Mouse (Mus musculus): ENCODE measurements around the gene Pawr. TPM values are rescaled to one million over a fixed set of nuclear protein-coding genes. Genes with fewer than 3 reads are reported as not detected.

The Pawr gene
- total and polyA plus RNA-seq, 2 experiments from 2014 or later, result 3.0 to 5.0 TPM

DNA sequence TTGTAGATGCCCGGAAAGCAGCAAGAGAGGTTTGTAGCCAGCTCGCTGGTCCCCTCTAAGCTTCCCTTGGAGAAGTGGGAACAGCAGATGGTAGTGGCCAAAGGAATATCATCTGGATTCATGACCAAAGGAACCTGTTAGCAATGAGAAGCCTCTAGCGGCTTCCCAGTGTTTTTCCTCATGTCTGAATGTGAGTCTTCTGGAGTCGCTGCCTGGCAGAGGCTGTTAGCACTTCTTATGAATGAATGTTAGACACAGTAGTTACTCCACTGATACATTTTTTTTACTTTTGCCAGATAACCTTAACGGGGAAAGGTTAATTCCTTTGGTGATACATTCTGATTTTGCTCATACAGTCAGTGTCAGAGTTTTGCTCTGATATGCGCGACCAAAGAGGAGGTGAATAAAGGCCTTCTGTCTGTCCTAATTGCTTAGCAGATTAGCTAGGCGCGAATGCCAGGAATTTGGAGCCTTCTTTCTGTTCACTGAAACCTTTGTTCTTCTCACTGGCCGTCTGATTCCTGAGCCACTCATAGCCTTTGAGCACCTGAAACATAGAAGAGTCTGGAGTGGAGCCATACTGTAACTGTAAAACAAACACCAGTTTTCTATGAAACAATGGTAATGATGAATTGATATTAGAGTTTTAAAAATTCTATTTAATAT is 22.9 kb downstream of the Pawr start:
- Histone ChIP-seq H3K9me3 (ENCODE audit: low read length) (no peaks in the 10 kb centered on the region), H3K4me3 (ENCODE audit: low read depth, low read length) (no peak overlapping the region), H3K27ac (ENCODE audit: low read depth, low read length) (no peak overlapping the region), H3K4me1 (ENCODE audit: insufficient read depth) (no peaks in the 10 kb centered on the region), H3K36me3 (ENCODE audit: insufficient read depth) (no peaks in the 10 kb centered on the region), H3K9ac (no peak overlapping the region), H3K4me2 (ENCODE audit: low read depth) (no peak overlapping the region), H3K27me3 (ENCODE audit: insufficient read depth, low read length) (no peaks in the 10 kb centered on the region)
- DNase-seq, result peak; percentile 26
- 15% methylated on average over 10 of the region's 10 CpGs for WGBS
- ATAC-seq, result no peak
- TF ChIP-seq CTCF (IDR thresholded peaks at IDR 0.05; ENCODE audit: low read depth), result no peak

DNA sequence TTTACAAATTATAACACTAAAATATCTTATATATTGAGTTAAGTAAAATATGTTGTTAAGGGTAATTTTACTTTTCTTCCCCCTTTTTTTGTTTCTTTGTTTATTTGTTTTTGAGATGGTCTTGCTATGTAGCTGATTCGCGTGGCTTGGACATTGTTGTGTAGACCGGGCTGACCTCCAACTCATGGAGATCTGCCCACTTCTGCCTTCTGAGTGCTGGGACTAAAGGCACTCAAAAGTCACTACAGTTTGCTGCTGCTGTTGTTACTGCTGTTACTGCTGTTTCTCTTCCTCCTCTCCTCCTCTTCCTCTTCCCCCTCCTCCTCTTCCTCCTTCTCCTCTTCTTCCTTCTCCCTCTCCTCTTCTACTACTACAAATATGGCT is 23.5 kb downstream of the Pawr start:
- WGBS, result 46% methylated on average over 3 of the region's 3 CpGs
- Histone ChIP-seq H3K9me3 (ENCODE audit: low read length) (no peaks in the 10 kb centered on the region), H3K4me2 (ENCODE audit: low read depth) (no peak overlapping the region), H3K27ac (ENCODE audit: low read depth, low read length) (no peak overlapping the region), H3K4me3 (ENCODE audit: low read depth, low read length) (no peak overlapping the region), H3K4me1 (ENCODE audit: insufficient read depth) (no peaks in the 10 kb centered on the region), H3K27me3 (ENCODE audit: insufficient read depth, low read length) (no peaks in the 10 kb centered on the region), H3K36me3 (ENCODE audit: insufficient read depth) (no peaks in the 10 kb centered on the region), H3K9ac (no peak overlapping the region)
- DNase-seq, result no peak
- no peak for ATAC-seq
- no peak for TF ChIP-seq CTCF (IDR thresholded peaks at IDR 0.05; ENCODE audit: low read depth)

DNA sequence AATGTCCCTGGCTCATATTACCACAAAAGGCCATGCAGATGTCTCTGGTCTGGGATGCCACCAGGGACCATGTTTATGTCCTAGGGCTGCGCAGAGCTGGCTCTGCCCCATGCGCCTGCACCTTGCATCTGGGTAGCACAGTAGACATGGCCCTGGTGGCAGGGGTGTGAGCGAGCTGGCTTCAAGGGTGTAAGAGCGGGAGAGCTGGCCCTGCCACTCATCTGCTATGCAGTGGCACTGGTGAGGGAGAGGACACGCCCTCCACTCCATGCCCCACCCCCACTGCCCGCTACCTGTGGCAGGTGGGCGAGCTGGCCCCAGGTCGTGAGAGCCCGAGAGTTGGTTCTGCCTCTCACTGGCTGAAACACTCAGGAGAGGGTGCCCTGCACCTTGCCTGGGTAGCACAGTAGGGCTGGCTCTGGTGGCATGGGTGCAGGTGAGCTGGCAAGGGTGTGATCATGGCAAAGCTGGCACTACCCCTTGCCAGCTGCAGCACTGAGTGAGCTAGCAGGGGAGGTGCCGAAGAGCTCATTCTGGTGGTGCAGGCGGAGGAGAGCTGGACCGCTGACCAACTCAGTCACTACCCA is 24.8 kb downstream of the Pawr start:
- DNase-seq (no peak), ATAC-seq (no peak)
- Histone ChIP-seq H3K27me3 (ENCODE audit: insufficient read depth, low read length) (no peaks in the 10 kb centered on the region), H3K9ac (no peak overlapping the region), H3K4me3 (ENCODE audit: low read depth, low read length) (no peak overlapping the region), H3K36me3 (ENCODE audit: insufficient read depth) (no peaks in the 10 kb centered on the region), H3K27ac (ENCODE audit: low read depth, low read length) (no peak overlapping the region), H3K9me3 (ENCODE audit: low read length) (no peaks in the 10 kb centered on the region), H3K4me1 (ENCODE audit: insufficient read depth) (no peaks in the 10 kb centered on the region), H3K4me2 (ENCODE audit: low read depth) (no peak overlapping the region)
- no peak for TF ChIP-seq CTCF (IDR thresholded peaks at IDR 0.05; ENCODE audit: low read depth)
- WGBS, result 97% methylated on average over 12 of the region's 12 CpGs

DNA sequence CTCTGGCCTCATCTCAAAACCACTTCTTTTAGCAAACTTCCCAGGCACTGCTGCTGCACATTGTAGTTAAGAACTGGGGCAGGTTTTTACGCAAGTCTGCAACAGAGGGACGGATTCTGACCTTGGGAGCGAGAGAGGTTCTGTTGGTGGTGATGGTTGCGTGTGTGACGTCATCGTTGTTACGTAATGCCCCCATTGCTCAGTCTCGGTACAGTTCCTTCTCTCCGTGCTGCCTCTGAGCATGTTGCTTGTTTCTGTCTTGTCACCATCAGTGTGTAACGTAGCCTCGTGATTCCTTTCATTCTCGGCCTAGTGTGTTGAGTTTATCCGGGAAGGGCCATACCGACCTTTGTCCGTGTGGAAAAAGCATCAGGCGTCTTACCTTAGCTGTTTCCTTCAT is 28.1 kb downstream of the Pawr start:
- H3K9me3 ChIP-seq (ENCODE audit: low read length), result no peaks in the 10 kb centered on the region
- no peak overlapping the region for H3K27ac ChIP-seq (ENCODE audit: low read depth, low read length)
- no peak for DNase-seq
- no peak for TF ChIP-seq CTCF (IDR thresholded peaks at IDR 0.05; ENCODE audit: low read depth)
- WGBS, result 85% methylated on average over 16 of the region's 16 CpGs
- no peaks in the 10 kb centered on the region for H3K27me3 ChIP-seq (ENCODE audit: insufficient read depth, low read length)
- ATAC-seq, result no peak
- no peak overlapping the region for H3K4me3 ChIP-seq (ENCODE audit: low read depth, low read length)
- no peak overlapping the region for H3K9ac ChIP-seq
- H3K4me2 ChIP-seq (ENCODE audit: low read depth), result no peak overlapping the region
- no peaks in the 10 kb centered on the region for H3K36me3 ChIP-seq (ENCODE audit: insufficient read depth)
- H3K4me1 ChIP-seq (ENCODE audit: insufficient read depth), result no peaks in the 10 kb centered on the region

DNA sequence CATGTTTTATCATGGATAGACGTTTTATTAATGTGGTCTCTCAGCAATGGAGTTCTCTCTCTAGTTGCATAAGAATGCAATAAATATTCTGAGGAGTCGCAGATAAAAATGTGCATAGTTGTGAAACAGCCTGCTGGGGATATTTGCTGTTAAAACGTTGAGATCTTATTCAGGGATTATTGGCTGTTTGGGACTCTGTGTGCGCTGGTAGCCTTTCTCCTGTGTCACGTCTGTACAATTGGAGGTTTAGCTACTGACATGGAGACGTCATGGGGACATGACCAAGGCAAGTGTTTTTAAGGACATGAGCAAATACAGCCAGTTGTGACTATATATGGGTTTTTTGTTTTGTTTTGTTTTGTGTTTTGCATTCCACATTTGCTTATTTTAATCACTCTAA is 28.9 kb downstream of the Pawr start:
- Histone ChIP-seq H3K36me3 (ENCODE audit: insufficient read depth) (no peaks in the 10 kb centered on the region), H3K9ac (no peak overlapping the region), H3K4me3 (ENCODE audit: low read depth, low read length) (no peak overlapping the region), H3K27me3 (ENCODE audit: insufficient read depth, low read length) (no peaks in the 10 kb centered on the region), H3K27ac (ENCODE audit: low read depth, low read length) (no peak overlapping the region), H3K9me3 (ENCODE audit: low read length) (no peaks in the 10 kb centered on the region), H3K4me1 (ENCODE audit: insufficient read depth) (no peaks in the 10 kb centered on the region), H3K4me2 (ENCODE audit: low read depth) (no peak overlapping the region)
- DNase-seq (no peak), ATAC-seq (no peak)
- no peak for TF ChIP-seq CTCF (IDR thresholded peaks at IDR 0.05; ENCODE audit: low read depth)
- WGBS, result 34% methylated on average over 6 of the region's 6 CpGs

DNA sequence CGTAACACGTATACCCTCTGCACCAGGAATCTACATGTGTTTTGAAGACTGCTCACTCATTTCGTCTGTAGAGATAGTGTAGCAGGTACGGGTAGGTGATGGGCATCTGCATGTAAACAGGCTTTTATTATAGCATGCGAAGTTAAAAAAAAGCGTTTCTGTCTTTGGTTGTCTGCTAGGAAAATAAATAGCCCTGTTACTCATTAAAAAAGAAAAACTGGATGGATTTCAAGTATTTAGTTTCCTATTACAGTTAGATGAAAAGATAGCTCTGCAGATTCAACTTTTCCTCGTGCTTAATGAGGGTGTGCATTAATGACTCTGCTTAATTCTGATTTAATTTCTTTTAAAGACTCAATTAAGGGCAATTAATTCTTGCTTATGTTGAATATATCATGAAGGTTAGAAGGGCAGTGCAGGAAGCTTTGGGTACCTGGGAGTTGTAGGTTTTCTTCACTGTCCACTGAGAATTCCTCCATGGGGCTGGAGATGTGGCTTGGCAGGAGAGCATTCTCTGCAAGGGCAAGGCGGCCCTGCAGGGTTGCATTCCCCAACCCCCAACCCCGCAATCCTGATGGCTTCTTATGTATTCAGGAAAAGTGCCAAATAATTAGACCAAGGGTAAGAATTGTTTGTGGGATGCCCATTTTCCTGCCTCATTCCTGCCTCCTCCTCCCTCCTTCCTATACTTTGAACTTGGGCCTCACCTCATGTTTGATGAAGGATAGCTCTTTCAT is 29.7 kb downstream of the Pawr start:
- H3K4me3 ChIP-seq (ENCODE audit: low read depth, low read length), result no peak overlapping the region
- no peak for ATAC-seq
- DNase-seq, result no peak
- H3K27me3 ChIP-seq (ENCODE audit: insufficient read depth, low read length), result no peaks in the 10 kb centered on the region
- H3K9me3 ChIP-seq (ENCODE audit: low read length), result no peaks in the 10 kb centered on the region
- no peak overlapping the region for H3K9ac ChIP-seq
- no peak overlapping the region for H3K4me2 ChIP-seq (ENCODE audit: low read depth)
- H3K27ac ChIP-seq (ENCODE audit: low read depth, low read length), result no peak overlapping the region
- H3K36me3 ChIP-seq (ENCODE audit: insufficient read depth), result no peaks in the 10 kb centered on the region
- no peak for TF ChIP-seq CTCF (IDR thresholded peaks at IDR 0.05; ENCODE audit: low read depth)
- WGBS, result 24% methylated on average over 9 of the region's 9 CpGs
- H3K4me1 ChIP-seq (ENCODE audit: insufficient read depth), result no peaks in the 10 kb centered on the region

DNA sequence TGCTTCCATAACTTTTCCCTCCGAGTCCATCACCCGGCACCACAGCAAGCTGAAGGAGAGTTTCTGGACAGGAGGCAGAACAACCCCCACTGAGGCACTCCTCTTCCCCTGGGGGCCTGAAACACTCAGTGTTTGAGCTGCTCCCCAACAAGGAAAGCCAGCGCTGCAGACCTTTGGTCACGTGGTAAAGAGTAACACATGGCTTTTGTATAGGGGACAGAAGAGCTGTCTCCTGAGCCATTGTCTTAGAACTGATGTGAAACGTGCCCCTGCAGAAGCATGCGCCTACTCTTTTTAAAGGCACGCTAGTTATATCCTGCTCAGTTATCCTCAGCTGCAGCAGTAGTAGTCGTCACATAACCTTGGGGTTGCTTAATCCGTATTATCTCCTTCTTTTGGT is 32.0 kb downstream of the Pawr start:
- H3K4me2 ChIP-seq (ENCODE audit: low read depth), result no peak overlapping the region
- no peaks in the 10 kb centered on the region for H3K36me3 ChIP-seq (ENCODE audit: insufficient read depth)
- H3K4me1 ChIP-seq (ENCODE audit: insufficient read depth), result no peaks in the 10 kb centered on the region
- ATAC-seq (no peak), DNase-seq (no peak)
- H3K9me3 ChIP-seq (ENCODE audit: low read length), result no peaks in the 10 kb centered on the region
- no peak overlapping the region for H3K4me3 ChIP-seq (ENCODE audit: low read depth, low read length)
- WGBS, result 39% methylated on average over 9 of the region's 9 CpGs
- no peak for TF ChIP-seq CTCF (IDR thresholded peaks at IDR 0.05; ENCODE audit: low read depth)
- H3K27me3 ChIP-seq (ENCODE audit: insufficient read depth, low read length), result no peaks in the 10 kb centered on the region
- H3K27ac ChIP-seq (ENCODE audit: low read depth, low read length), result no peak overlapping the region
- H3K9ac ChIP-seq, result no peak overlapping the region
